Comparison of ENCODE assay signal across 9 mouse cellular contexts in the genomic region with DNA sequence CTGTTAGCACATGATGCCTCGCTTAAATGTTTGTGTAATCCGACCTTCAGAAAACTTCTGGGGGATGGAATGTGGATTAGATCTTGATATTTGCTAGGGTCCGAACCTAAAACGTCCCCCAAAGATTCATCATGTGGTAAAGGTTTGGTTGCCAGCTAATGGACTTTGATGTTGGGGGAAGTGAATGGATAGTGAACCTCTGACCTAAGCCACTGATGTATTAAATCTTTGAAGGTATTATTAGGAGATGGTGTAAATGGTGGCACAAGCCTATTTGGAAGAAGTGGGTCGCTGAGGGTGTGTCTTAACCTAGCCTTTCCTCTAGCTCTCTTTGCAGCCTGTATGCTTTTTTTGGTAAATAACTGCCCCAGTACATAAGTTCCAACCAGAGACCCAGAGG. TPM values are rescaled to one million over a fixed set of nuclear protein-coding genes. Genes with fewer than 3 reads are reported as not detected.
DNase-seq lines count a peak whose midpoint lies in the region; ATAC-seq and TF ChIP-seq lines count a peak whose summit lies in the region.
"Had no signal": no experiment of that assay in that cellular context is flagged by ENCODE, and none has a peak within 500 bp of the region (broad histone marks: within the 10 kb centered on the region; RNA-seq: fewer than 3 reads in every experiment).

No protein-coding gene starts in this region.

- H3K27me3 ChIP-seq in embryonic facial prominence, embryonic 15.5 days = no peaks in the 10 kb centered on the region
- no peaks in the 10 kb centered on the region for H3K27me3 ChIP-seq in kidney, embryonic 14.5 days (ENCODE audit: control insufficient read depth, insufficient read depth, low read length)
- no peaks in the 10 kb centered on the region for H3K27me3 ChIP-seq in midbrain, embryonic 16.5 days (ENCODE audit: control insufficient read depth, insufficient read depth, low read depth, low read length)

- peak overlapping the region; percentile 73 for H3K4me2 ChIP-seq in embryonic facial prominence, embryonic 15.5 days (replicated peaks)
- peak overlapping the region; percentile 79 for H3K4me2 ChIP-seq in kidney, embryonic 14.5 days (replicated peaks; ENCODE audit: low read depth, low read length)
- H3K4me2 ChIP-seq in midbrain, embryonic 16.5 days (ENCODE audit: low read length) = peak overlapping the region; percentile 89

- DNase-seq in layer of hippocampus, adult 2 months (ENCODE audit: low spot score in 2 of 2) = no peak
- no peak for DNase-seq in layer of hippocampus, adult 9-10 months (ENCODE audit: low spot score)
- no peak for DNase-seq in adipocyte (ENCODE audit: low spot score)
- no peak for DNase-seq in frontal cortex, postnatal 14 days (ENCODE audit: low spot score in 2 of 2)
- DNase-seq in cerebellum, adult 11-12 months = no peak

- H3K9me3 ChIP-seq in embryonic facial prominence, embryonic 15.5 days (replicated peaks) = no peaks in the 10 kb centered on the region
- H3K9me3 ChIP-seq in kidney, embryonic 14.5 days (ENCODE audit: control insufficient read depth, low read length) = no peaks in the 10 kb centered on the region
- H3K9me3 ChIP-seq in midbrain, embryonic 16.5 days (replicated peaks; ENCODE audit: control insufficient read depth, low read length, poor library complexity, severe bottlenecking) = no peaks in the 10 kb centered on the region

- H3K27ac ChIP-seq in layer of hippocampus, adult 2 months = peak overlapping the region; percentile 94
- no peak overlapping the region for H3K27ac ChIP-seq in embryonic facial prominence, embryonic 15.5 days (replicated peaks)
- no peak overlapping the region for H3K27ac ChIP-seq in kidney, embryonic 14.5 days (ENCODE audit: low read depth, low read length)
- no peak overlapping the region for H3K27ac ChIP-seq in midbrain, embryonic 16.5 days (ENCODE audit: low read length)

- H3K9ac ChIP-seq in embryonic facial prominence, embryonic 15.5 days = 0 out of 2 replicates have a peak overlapping the region, but pooled peaks have one; percentile 91
- peak overlapping the region; percentile 97; the same call in 1 of the 2 replicates for H3K9ac ChIP-seq in kidney, embryonic 14.5 days (ENCODE audit: low read depth, low read length)
- H3K9ac ChIP-seq in midbrain, embryonic 16.5 days (ENCODE audit: low read depth, low read length) = peak overlapping the region; percentile 91

- H3K36me3 ChIP-seq in embryonic facial prominence, embryonic 15.5 days = no peaks in the 10 kb centered on the region
- no peaks in the 10 kb centered on the region for H3K36me3 ChIP-seq in kidney, embryonic 14.5 days (ENCODE audit: control insufficient read depth, insufficient read depth, low read length)
- H3K36me3 ChIP-seq in midbrain, embryonic 16.5 days (ENCODE audit: control insufficient read depth, insufficient read depth, low read length) = no peaks in the 10 kb centered on the region

- 22% methylated on average over 5 of the region's 5 CpGs for WGBS in embryonic facial prominence, embryonic 15.5 days
- 20% methylated on average over 5 of the region's 5 CpGs for WGBS in kidney, embryonic 14.5 days
- WGBS in midbrain, embryonic 16.5 days = 41% methylated on average over 5 of the region's 5 CpGs

- no peak for ATAC-seq in embryonic facial prominence, embryonic 15.5 days (ENCODE audit: insufficient number of reproducible peaks, low FRiP score, low TSS enrichment, low read depth)
- ATAC-seq in kidney, embryonic 14.5 days (ENCODE audit: low FRiP score, low TSS enrichment) = no peak
- ATAC-seq in midbrain, embryonic 16.5 days = no peak

- peaks cover 10% of the 10 kb centered on the region for H3K4me1 ChIP-seq in embryonic facial prominence, embryonic 15.5 days
- H3K4me1 ChIP-seq in kidney, embryonic 14.5 days (ENCODE audit: control insufficient read depth, insufficient read depth, low read length) = 0 out of 2 replicates have a peak, but pooled peaks cover 9% of the 10 kb centered on the region
- peaks cover 10% of the 10 kb centered on the region for H3K4me1 ChIP-seq in midbrain, embryonic 16.5 days (ENCODE audit: control insufficient read depth, insufficient read depth, low read length)

- peak overlapping the region; percentile 92 for H3K4me3 ChIP-seq in layer of hippocampus, adult 2 months
- H3K4me3 ChIP-seq in embryonic facial prominence, embryonic 15.5 days (replicated peaks) = peak overlapping the region; percentile 97
- H3K4me3 ChIP-seq in kidney, embryonic 14.5 days (ENCODE audit: low read length) = peak overlapping the region; percentile 98
- peak overlapping the region; percentile 82 for H3K4me3 ChIP-seq in midbrain, embryonic 16.5 days (ENCODE audit: low read depth, low read length)

- TF ChIP-seq CTCF in layer of hippocampus, adult 2 months (conservative IDR thresholded peaks at IDR 0.05) = no peak

RNA-seq across cellular contexts. Expression of a gene that starts 0.4 kb away (rescaled TPM):
- total RNA-seq in layer of hippocampus, adult 2 months (2021) = 10 to 100 TPM; 15.8 to 18.3 TPM
- polyA plus RNA-seq in embryonic facial prominence, embryonic 15.5 days (2015; fragmentation: Nextera tagmentation; extraction: Ambion mirVana) = 11.0 and 12.1 TPM in 2 replicates
- 9.0 and 15.9 TPM in 2 replicates for polyA plus RNA-seq in kidney, embryonic 14.5 days (2014; fragmentation: Nextera tagmentation; extraction: Ambion mirVana)
- 8.2 and 8.8 TPM in 2 replicates for polyA plus RNA-seq in midbrain, embryonic 16.5 days (2015; fragmentation: Nextera tagmentation; extraction: Ambion mirVana)

RNA-seq across cellular contexts. Expression of a gene that starts 32.0 kb away (rescaled TPM):
- total RNA-seq in layer of hippocampus, adult 2 months (2021) = not detected
- polyA plus RNA-seq in embryonic facial prominence, embryonic 15.5 days (2015; fragmentation: Nextera tagmentation; extraction: Ambion mirVana) = not detected in 2 replicates
- not detected in 2 replicates for polyA plus RNA-seq in kidney, embryonic 14.5 days (2014; fragmentation: Nextera tagmentation; extraction: Ambion mirVana)
- polyA plus RNA-seq in midbrain, embryonic 16.5 days (2015; fragmentation: Nextera tagmentation; extraction: Ambion mirVana) = not detected in 2 replicates
- polyA plus RNA-seq: gonadal fat pad, adult 2 months had no signal

RNA-seq across cellular contexts. Expression of a gene that starts 50.6 kb away (rescaled TPM):
- total RNA-seq in layer of hippocampus, adult 2 months (2021) = 10 to 100 TPM; 54.4 to 57.7 TPM
- 78.3 and 79.9 TPM in 2 replicates for polyA plus RNA-seq in embryonic facial prominence, embryonic 15.5 days (2015; fragmentation: Nextera tagmentation; extraction: Ambion mirVana)
- polyA plus RNA-seq in kidney, embryonic 14.5 days (2014; fragmentation: Nextera tagmentation; extraction: Ambion mirVana) = 65.6 and 106 TPM in 2 replicates
- 68.3 and 69.8 TPM in 2 replicates for polyA plus RNA-seq in midbrain, embryonic 16.5 days (2015; fragmentation: Nextera tagmentation; extraction: Ambion mirVana)
